Mouse (Mus musculus) erythroblast, embryonic 14.5 days (primary cell): ENCODE data around the gene Ipo11. TPM values are rescaled to one million over a fixed set of nuclear protein-coding genes. Genes with fewer than 3 reads are reported as not detected.

Experiments
- H3K27me3 ChIP-seq: 2 replicates; pipeline ENCODE4 v1.6.1; 2012; ENCODE audit warnings: inconsistent platforms; ENCODE audit not compliant: control insufficient read depth
- H3K36me3 ChIP-seq: 2 replicates; pipeline ENCODE4 v1.6.1; 2012; ENCODE audit warnings: mild to moderate bottlenecking, inconsistent platforms; ENCODE audit not compliant: control insufficient read depth
- H3K4me1 ChIP-seq: 2 replicates; pipeline ENCODE4 v1.6.1; 2012; ENCODE audit warnings: inconsistent platforms; ENCODE audit not compliant: control insufficient read depth
- H3K4me3 ChIP-seq: replicated peaks from 2 replicates; pipeline ENCODE3; 2012; ENCODE audit warnings: moderate library complexity, mild to moderate bottlenecking, inconsistent platforms
- H3K9me3 ChIP-seq: 2 replicates; pipeline ENCODE4 v1.6.1; 2012; ENCODE audit warnings: low read length, inconsistent platforms, mixed read lengths; ENCODE audit not compliant: control insufficient read depth
- GATA1 ChIP-seq: IDR thresholded peaks from 2 replicates; pipeline ENCODE4 v1.6.1; 2012; ENCODE audit warnings: low read length, inconsistent platforms, mixed read lengths
- TAL1 ChIP-seq: IDR thresholded peaks from 3 replicates; pipeline ENCODE4 v1.6.1; 2012; ENCODE audit warnings: low read length, inconsistent platforms, mixed read lengths
- polyA plus RNA-seq: library from polyadenylated mRNA; stranded (reverse); fragments of >175 nt; gene quantifications from 2 replicates; pipeline ENCODE4 v1.2.3, GENCODE M21; 2012

Gene Ipo11
- polyA plus RNA-seq, 1 experiment, result 0.86 TPM

- H3K36me3 ChIP-seq, result no peaks in the 10 kb centered on the region
- peaks cover 6% of the 10 kb centered on the region; the same call in 1 of the 2 replicates for H3K27me3 ChIP-seq
- H3K4me3 ChIP-seq, result no peak overlapping the region
- TF ChIP-seq GATA1 (no peak), TAL1 (no peak)
- H3K4me1 ChIP-seq, result peaks cover 2% of the 10 kb centered on the region; the same call in 1 of the 2 replicates
- no peaks in the 10 kb centered on the region for H3K9me3 ChIP-seq
Observed at GRCm38 (mm10) chr13:106760232-106760875, 176.4 kb downstream of the Ipo11 start.

- H3K27me3 ChIP-seq, result peaks cover 6% of the 10 kb centered on the region; the same call in 1 of the 2 replicates
- no peaks in the 10 kb centered on the region for H3K36me3 ChIP-seq
- no peak overlapping the region for H3K4me3 ChIP-seq
- H3K4me1 ChIP-seq, result peaks cover 2% of the 10 kb centered on the region; the same call in 1 of the 2 replicates
- no peaks in the 10 kb centered on the region for H3K9me3 ChIP-seq
- TF ChIP-seq GATA1 (no peak), TAL1 (no peak)
Observed at GRCm38 (mm10) chr13:106755892-106756291, 180.9 kb downstream of the Ipo11 start.

GRCm38 (mm10) chr13:106754216-106754615 is 182.5 kb downstream of the Ipo11 start:
- Histone ChIP-seq H3K4me3 (no peak overlapping the region), H3K36me3 (no peaks in the 10 kb centered on the region), H3K4me1 (no peaks in the 10 kb centered on the region), H3K9me3 (no peaks in the 10 kb centered on the region), H3K27me3 (no peaks in the 10 kb centered on the region)
- TF ChIP-seq TAL1 (no peak), GATA1 (no peak)

GRCm38 (mm10) chr13:106751951-106752350 is 184.8 kb downstream of the Ipo11 start:
- Histone ChIP-seq H3K4me3 (no peak overlapping the region), H3K36me3 (no peaks in the 10 kb centered on the region), H3K9me3 (no peaks in the 10 kb centered on the region), H3K4me1 (no peaks in the 10 kb centered on the region), H3K27me3 (no peaks in the 10 kb centered on the region)
- TF ChIP-seq GATA1 (no peak), TAL1 (no peak)

GRCm38 (mm10) chr13:106746823-106747222 is 189.9 kb downstream of the Ipo11 start:
- TF ChIP-seq TAL1, result no peak
- no peaks in the 10 kb centered on the region for H3K4me1 ChIP-seq
- no peaks in the 10 kb centered on the region for H3K27me3 ChIP-seq
- no peak overlapping the region for H3K4me3 ChIP-seq
- H3K9me3 ChIP-seq, result no peaks in the 10 kb centered on the region
- no peaks in the 10 kb centered on the region for H3K36me3 ChIP-seq

GRCm38 (mm10) chr13:106745201-106745600 is 191.6 kb downstream of the Ipo11 start:
- H3K4me3 ChIP-seq, result no peak overlapping the region
- H3K36me3 ChIP-seq, result no peaks in the 10 kb centered on the region
- H3K4me1 ChIP-seq, result no peaks in the 10 kb centered on the region
- TF ChIP-seq GATA1 (no peak), TAL1 (no peak)
- H3K9me3 ChIP-seq, result no peaks in the 10 kb centered on the region
- H3K27me3 ChIP-seq, result no peaks in the 10 kb centered on the region

Other genes with a start within 250 kb of the Ipo11 start
- gene Dimt1, start 10.2 kb upstream of the Ipo11 start, polyA plus RNA-seq, result 1.1 TPM in 2 replicates
- gene Kif2a, start 85.2 kb upstream of the Ipo11 start, polyA plus RNA-seq, result 3.5 and 6.6 TPM in 2 replicates